Mouse (Mus musculus): ENCODE data around the gene Acot8. TPM values are rescaled to one million over a fixed set of nuclear protein-coding genes. Genes with fewer than 3 reads are reported as not detected.

Acot8 gene
- polyA plus RNA-seq (2011; ENCODE audit: insufficient read depth, insufficient read length, low replicate concordance, missing spikeins), result 16.5 and 36.5 TPM in 2 replicates

DNA sequence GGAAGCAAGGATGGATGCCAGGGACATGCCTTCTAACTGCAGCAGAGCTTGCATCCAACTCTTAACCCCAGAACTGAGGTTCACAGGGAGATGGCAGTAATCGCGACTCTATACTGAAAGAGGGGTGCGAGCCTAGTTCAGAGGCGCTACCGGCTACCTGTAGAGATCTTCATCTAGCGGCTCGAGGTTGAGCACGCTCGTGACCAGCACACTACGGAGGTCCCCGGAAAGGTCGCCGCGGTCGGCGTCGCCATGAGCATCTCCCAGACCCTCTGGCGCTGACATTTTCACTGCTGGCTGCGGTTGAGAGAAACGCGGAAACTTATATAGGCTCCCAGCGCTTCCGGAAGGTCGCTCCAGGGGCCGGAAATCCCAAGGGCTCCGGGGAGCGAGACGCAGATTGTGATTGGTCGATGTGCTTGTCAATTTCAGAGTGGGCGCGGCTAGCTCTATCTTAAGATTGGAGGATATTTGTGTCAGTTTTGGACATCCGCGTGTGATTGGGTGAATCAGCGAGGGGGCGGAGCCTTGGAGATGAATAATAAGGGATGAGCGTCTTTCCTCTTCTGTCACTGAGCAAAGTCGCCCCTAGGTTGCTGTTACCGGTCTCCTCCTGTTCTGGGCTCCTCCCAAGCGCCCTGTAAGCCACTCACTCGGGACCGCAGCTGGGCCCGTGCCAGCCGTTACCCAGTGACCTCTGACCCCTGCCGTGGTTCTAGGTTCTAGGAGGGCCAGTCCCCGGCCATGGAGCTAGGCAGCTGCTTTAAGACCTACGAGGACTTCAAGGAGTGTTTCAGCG, at the start of gene Acot8, which contains the start of gene Zswim3:
Gene Acot8, minus strand, starts transcription at position 350 of the 799 bp plus-strand sequence.
Gene Zswim3, plus strand, starts transcription at position 566 of the 799 bp plus-strand sequence.
- H3K27ac ChIP-seq (ENCODE audit: control insufficient read depth, insufficient read depth, low read depth, low read length, poor library complexity), result peak within 1 kb of the TSS; percentile 96
- peaks cover 3% of the 10 kb centered on the region; the same call in 1 of the 2 replicates for H3K4me1 ChIP-seq (ENCODE audit: control insufficient read depth, insufficient read depth, low read length)
- TF ChIP-seq CTCF (IDR thresholded peaks at IDR 0.05; ENCODE audit: control insufficient read depth, insufficient read depth, low read length) (no peak; the same call in 1 of the 2 replicates), POLR2A (IDR thresholded peaks at IDR 0.05; ENCODE audit: borderline replicate concordance, control insufficient read depth, low read depth, low read length) (peak; percentile 94)
- WGBS, result under 1% methylated on average over 47 of the region's 47 CpGs
- H3K4me3 ChIP-seq (replicated peaks; ENCODE audit: control insufficient read depth, low read depth, low read length), result peak within 1 kb of the TSS; percentile 91

DNA sequence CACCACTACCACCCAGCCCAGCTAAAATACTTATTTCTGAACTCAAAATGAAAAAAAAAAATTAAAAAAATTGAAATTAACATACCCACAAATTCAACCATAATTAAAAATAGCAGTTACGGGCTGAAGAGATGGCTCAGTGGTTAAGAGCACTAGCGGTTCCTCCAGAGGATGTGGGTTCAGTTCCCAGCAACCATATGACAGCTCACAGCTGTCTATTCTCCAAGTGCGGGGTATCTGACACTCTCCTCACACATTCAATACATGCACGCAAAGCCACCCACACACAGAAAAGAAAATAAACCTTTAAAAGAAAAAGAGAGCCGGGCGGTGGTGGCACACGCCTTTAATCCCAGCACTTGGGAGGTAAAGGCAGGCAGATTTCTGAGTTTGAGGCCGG, 45.4 kb upstream of the Acot8 start:
- Histone ChIP-seq H3K27ac (ENCODE audit: control insufficient read depth, insufficient read depth, low read depth, low read length, poor library complexity) (no peak overlapping the region), H3K4me3 (replicated peaks; ENCODE audit: control insufficient read depth, low read depth, low read length) (no peak overlapping the region), H3K4me1 (ENCODE audit: control insufficient read depth, insufficient read depth, low read length) (no peaks in the 10 kb centered on the region; the same call in none of the 2 replicates)
- WGBS, result 55% methylated on average over 8 of the region's 8 CpGs
- TF ChIP-seq CTCF (IDR thresholded peaks at IDR 0.05; ENCODE audit: control insufficient read depth, insufficient read depth, low read length), result no peak
- TF ChIP-seq POLR2A (IDR thresholded peaks at IDR 0.05; ENCODE audit: borderline replicate concordance, control insufficient read depth, low read depth, low read length), result no peak

DNA sequence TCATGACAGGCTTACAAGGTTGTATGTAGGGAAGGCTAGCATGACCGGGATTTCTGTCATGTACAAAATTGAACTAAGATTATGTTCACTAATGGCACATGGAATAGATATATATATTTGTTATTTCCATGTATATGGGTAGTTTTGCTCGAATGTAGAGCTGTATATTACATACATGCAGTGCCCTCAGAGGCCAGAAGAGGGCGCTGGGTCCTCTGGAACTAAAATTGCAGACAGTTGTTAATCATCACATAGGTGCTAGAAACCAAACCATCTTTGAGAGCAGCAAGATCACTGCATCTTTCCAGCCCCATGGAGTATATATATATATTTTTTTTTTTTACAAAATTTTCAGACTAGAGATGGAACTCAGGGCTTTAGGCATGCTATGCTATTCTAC, 41.1 kb upstream of the Acot8 start:
- WGBS, result 44% methylated on average over 3 of the region's 3 CpGs
- Histone ChIP-seq H3K4me3 (replicated peaks; ENCODE audit: control insufficient read depth, low read depth, low read length) (no peak overlapping the region), H3K27ac (ENCODE audit: control insufficient read depth, insufficient read depth, low read depth, low read length, poor library complexity) (no peak overlapping the region), H3K4me1 (ENCODE audit: control insufficient read depth, insufficient read depth, low read length) (no peaks in the 10 kb centered on the region; the same call in none of the 2 replicates)
- no peak for TF ChIP-seq POLR2A (IDR thresholded peaks at IDR 0.05; ENCODE audit: borderline replicate concordance, control insufficient read depth, low read depth, low read length)
- peak; percentile 36; the same call in 1 of the 2 replicates for TF ChIP-seq CTCF (IDR thresholded peaks at IDR 0.05; ENCODE audit: control insufficient read depth, insufficient read depth, low read length)

DNA sequence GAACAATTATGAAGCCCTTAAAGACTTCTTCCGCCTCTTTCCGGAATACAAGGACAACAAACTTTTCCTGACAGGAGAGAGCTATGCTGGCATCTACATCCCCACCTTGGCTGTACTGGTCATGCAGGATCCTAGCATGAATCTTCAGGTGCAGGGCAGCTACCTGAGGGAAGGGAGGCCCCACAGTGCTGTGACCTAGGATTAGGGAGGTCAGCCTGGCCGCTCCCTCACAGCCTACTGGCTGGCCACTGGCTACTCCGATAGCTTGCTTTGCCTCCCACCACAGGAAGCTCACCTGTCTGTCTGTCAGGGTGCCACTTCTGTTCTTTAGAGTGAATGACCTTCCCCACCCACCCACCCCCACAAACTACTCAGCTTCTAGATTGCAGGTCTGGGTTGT, 30.5 kb upstream of the Acot8 start:
- Histone ChIP-seq H3K27ac (ENCODE audit: control insufficient read depth, insufficient read depth, low read depth, low read length, poor library complexity) (no peak overlapping the region), H3K4me3 (replicated peaks; ENCODE audit: control insufficient read depth, low read depth, low read length) (no peak overlapping the region), H3K4me1 (ENCODE audit: control insufficient read depth, insufficient read depth, low read length) (no peaks in the 10 kb centered on the region; the same call in 1 of the 2 replicates)
- 93% methylated on average over 4 of the region's 4 CpGs for WGBS
- TF ChIP-seq POLR2A (IDR thresholded peaks at IDR 0.05; ENCODE audit: borderline replicate concordance, control insufficient read depth, low read depth, low read length) (no peak), CTCF (IDR thresholded peaks at IDR 0.05; ENCODE audit: control insufficient read depth, insufficient read depth, low read length) (no peak)

DNA sequence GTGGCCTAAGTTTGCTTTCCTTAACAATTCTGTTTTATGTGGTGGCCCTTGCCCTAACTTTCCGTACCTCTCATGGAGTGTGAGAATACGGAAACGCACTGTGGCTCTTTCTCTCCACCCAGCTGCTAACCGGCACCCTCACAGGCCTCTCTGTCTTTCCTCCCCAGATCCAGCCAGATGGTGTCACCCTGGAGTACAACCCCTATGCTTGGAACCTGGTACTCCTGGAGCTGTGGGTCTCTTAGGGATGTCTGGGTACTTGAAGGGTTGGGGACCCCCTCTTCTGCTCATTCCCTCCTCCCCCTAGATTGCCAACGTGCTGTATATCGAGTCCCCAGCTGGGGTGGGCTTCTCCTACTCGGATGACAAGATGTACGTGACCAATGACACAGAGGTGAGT, 29.8 kb upstream of the Acot8 start:
- 43% methylated on average over 8 of the region's 8 CpGs for WGBS
- TF ChIP-seq CTCF (IDR thresholded peaks at IDR 0.05; ENCODE audit: control insufficient read depth, insufficient read depth, low read length) (no peak), POLR2A (IDR thresholded peaks at IDR 0.05; ENCODE audit: borderline replicate concordance, control insufficient read depth, low read depth, low read length) (no peak)

DNA sequence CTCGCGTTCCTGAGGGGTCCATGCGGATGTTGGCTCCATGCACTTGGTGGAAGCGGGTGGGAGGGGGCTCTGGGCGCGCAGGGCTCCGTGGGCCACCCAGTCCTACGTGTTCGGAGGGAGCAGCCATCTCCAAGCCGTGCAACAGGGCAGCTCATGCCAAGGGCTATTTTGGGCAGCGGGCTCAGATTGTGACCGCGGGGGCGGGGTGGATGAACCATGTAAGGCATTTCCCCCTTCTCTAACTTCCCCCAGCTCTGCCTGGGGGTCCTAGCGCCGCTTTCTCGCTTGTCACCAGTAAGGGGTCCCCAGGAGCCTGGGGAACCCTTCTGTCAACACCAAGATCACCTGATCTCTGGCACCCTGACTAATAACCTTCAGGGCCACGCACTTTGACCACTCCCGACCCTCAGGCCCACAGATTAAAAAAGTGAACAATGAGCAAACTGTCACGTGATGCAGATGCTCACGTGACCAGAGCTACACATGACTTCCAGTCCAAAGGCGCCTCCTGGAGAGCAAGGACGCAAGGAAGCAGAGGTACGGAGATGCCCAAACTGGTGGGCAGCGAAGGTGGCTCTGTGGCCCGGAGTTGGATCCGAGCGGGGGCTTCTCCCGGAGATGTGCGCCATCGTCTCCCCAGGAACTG, 28.8 kb upstream of the Acot8 start, which contains the start of gene Neurl2:
Gene Neurl2, minus strand, starts transcription at position 143 of the 646 bp plus-strand sequence.
- Histone ChIP-seq H3K4me3 (replicated peaks; ENCODE audit: control insufficient read depth, low read depth, low read length) (peak within 1 kb of the TSS; percentile 76), H3K27ac (ENCODE audit: control insufficient read depth, insufficient read depth, low read depth, low read length, poor library complexity) (peak within 1 kb of the TSS; percentile 65), H3K4me1 (ENCODE audit: control insufficient read depth, insufficient read depth, low read length) (no peaks in the 10 kb centered on the region; the same call in 1 of the 2 replicates)
- under 1% methylated on average over 31 of the region's 31 CpGs for WGBS
- TF ChIP-seq POLR2A (IDR thresholded peaks at IDR 0.05; ENCODE audit: borderline replicate concordance, control insufficient read depth, low read depth, low read length), result peak; percentile 72; the same call in 1 of the 2 replicates
- TF ChIP-seq CTCF (IDR thresholded peaks at IDR 0.05; ENCODE audit: control insufficient read depth, insufficient read depth, low read length), result no peak

More for the DNA sequence above, 29.8 kb upstream of the Acot8 start:
- Histone ChIP-seq H3K27ac (ENCODE audit: control insufficient read depth, insufficient read depth, low read depth, low read length, poor library complexity) (no peak overlapping the region), H3K4me1 (ENCODE audit: control insufficient read depth, insufficient read depth, low read length) (no peaks in the 10 kb centered on the region; the same call in 1 of the 2 replicates), H3K4me3 (replicated peaks; ENCODE audit: control insufficient read depth, low read depth, low read length) (peak overlapping the region; percentile 76)

DNA sequence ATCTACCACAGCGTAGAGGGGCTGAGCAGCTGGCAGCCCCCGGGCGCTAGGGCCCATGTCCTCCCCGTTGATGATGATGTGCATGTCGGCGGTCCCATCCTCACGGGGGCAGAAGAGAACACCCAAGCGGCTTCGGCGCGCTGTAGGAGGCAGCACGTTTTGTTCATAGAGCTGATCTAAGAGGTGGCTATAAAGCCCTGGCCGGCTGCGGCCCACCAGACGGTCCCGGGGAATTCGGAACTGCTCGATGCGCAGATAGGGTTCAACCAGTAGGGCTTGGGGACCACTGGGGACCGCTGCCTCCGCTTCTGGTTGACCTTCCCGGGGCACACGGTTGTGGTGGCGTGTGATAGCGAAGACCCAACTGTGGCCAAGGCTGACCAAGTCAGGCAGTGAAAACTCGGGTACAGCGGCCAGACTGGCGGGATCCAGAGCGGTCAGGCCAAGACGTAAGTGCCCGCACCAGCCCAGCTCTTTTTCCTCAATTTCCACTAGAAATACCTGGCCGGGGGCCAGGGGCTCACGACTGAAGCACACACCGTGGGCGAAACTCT, 28.1 kb upstream of the Acot8 start, which contains the start of gene Ctsa:
Gene Ctsa, plus strand, starts transcription at position 126 of the 554 bp plus-strand sequence.
- no peaks in the 10 kb centered on the region; the same call in 1 of the 2 replicates for H3K4me1 ChIP-seq (ENCODE audit: control insufficient read depth, insufficient read depth, low read length)
- H3K4me3 ChIP-seq (replicated peaks; ENCODE audit: control insufficient read depth, low read depth, low read length), result peak within 1 kb of the TSS; percentile 76
- peak within 1 kb of the TSS; percentile 65 for H3K27ac ChIP-seq (ENCODE audit: control insufficient read depth, insufficient read depth, low read depth, low read length, poor library complexity)
- TF ChIP-seq CTCF (IDR thresholded peaks at IDR 0.05; ENCODE audit: control insufficient read depth, insufficient read depth, low read length) (peak; percentile 64; the same call in 1 of the 2 replicates), POLR2A (IDR thresholded peaks at IDR 0.05; ENCODE audit: borderline replicate concordance, control insufficient read depth, low read depth, low read length) (peak; percentile 56; the same call in 1 of the 2 replicates)
- under 1% methylated on average over 35 of the region's 35 CpGs for WGBS
